Mouse (Mus musculus) cerebellum, adult 18-20 months (tissue): ENCODE data around the gene Fgf11.

Experiments used
- DNase-seq, 2 experiments: peaks; one replicate each; pipeline ENCODE4 v3.0.0; 2021

Fgf11 gene

DNA sequence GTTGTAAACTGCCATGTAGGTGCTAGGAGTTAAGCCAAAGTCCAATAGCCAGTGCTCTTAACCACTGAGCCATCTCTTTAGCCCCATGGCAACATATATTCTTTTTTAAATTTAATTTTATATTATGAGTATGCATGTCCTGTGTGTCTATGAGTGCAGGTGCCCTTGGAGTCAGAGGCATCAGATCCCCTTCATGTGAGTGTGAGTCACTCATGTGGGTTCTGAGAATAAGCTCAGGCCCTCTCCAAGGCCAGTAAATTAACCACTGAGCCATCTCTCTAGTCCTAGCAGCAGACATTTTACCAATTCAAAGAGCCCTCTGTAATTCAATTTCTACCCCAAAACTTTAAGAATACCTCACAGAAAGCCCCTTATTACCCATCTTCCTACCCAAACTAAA lies 49.0 kb downstream of the Fgf11 start:
- no peak for DNase-seq

DNA sequence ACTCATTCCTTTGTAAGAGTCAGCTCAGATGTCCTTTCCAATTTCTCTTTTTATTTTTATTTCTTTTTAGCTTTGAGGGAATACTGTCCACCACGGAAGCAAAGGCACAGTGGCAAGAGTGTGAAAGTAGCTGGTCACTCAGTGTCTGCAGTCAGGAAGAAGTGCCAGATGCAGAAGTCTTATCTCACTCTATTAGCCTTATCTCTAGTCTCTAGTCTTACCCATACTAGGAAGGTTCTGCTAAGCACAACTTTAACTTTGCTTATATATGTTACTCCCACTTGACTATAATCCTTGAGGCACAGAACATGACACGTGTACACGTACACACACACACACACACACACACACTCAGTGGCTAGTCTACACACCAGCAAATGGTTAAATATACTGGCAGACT lies 50.0 kb downstream of the Fgf11 start:
- DNase-seq, result no peak
